Mouse (Mus musculus) brain, embryonic 14.5 days (tissue): Measurements from ENCODE around the gene Tmem208.

Source experiments
- CTCF ChIP-seq: fragments of 200-500 bp; IDR thresholded peaks from 2 replicates; pipeline ENCODE4 v1.5.1; 2012; ENCODE audit warnings: inconsistent platforms, mild to moderate bottlenecking, moderate library complexity, borderline replicate concordance; ENCODE audit not compliant: insufficient read depth, insufficient read length; ENCODE audit errors: extremely low read depth
- POLR2A ChIP-seq: fragments of 200-500 bp; IDR thresholded peaks from 2 replicates; pipeline ENCODE4 v1.6.1; 2012; ENCODE audit warnings: mild to moderate bottlenecking, inconsistent platforms, borderline replicate concordance; ENCODE audit not compliant: poor library complexity, insufficient read depth, insufficient read length, severe bottlenecking; ENCODE audit errors: extremely low read depth

GRCm38 (mm10) chr8:105292471-105292870, 33.7 kb upstream of the Tmem208 start:
- no peak for TF ChIP-seq CTCF
- TF ChIP-seq POLR2A = no peak
